Mouse (Mus musculus) hindbrain, embryonic 14.5 days (tissue): Measurements from ENCODE around the gene Pcsk5. TPM values are rescaled to one million over a fixed set of nuclear protein-coding genes. Genes with fewer than 3 reads are reported as not detected.

Experiments
- ATAC-seq: fragments of 200-750 bp; cut with Nextera tagmentation; 2 replicates; pipeline ENCODE4 v1.8.0; 2017; ENCODE audit warnings: moderate number of reproducible peaks, mild to moderate bottlenecking, moderate TSS enrichment, moderate library complexity; ENCODE audit not compliant: low FRiP score
- DNase-seq: peaks from one replicate; pipeline ENCODE4 v3.0.0-alpha.2; 2015; ENCODE audit warnings: low spot score
- H3K27ac ChIP-seq: fragments of 300-500 bp; sonication (generic); 2 replicates; pipeline ENCODE4 v1.5.1; 2014; ENCODE audit warnings: mild to moderate bottlenecking, moderate library complexity
- H3K27me3 ChIP-seq: fragments of 300-500 bp; sonication (generic); 2 replicates; pipeline ENCODE4 v1.6.1; 2014; ENCODE audit warnings: mild to moderate bottlenecking, low read length, mixed read lengths; ENCODE audit not compliant: control insufficient read depth, insufficient read depth
- H3K36me3 ChIP-seq: fragments of 300-500 bp; sonication (generic); replicated peaks from 2 replicates; pipeline ENCODE4 v1.6.1; 2014; ENCODE audit not compliant: control insufficient read depth, insufficient read depth
- H3K4me1 ChIP-seq: fragments of 300-500 bp; sonication (generic); replicated peaks from 2 replicates; pipeline ENCODE4 v1.6.1; 2014; ENCODE audit warnings: antibody characterized with exemption, low read length, mixed read lengths; ENCODE audit not compliant: control insufficient read depth, insufficient read depth
- H3K4me2 ChIP-seq: fragments of 300-500 bp; sonication (generic); replicated peaks from 2 replicates; pipeline ENCODE4 v1.6.1; 2014; ENCODE audit warnings: mild to moderate bottlenecking, moderate library complexity
- H3K4me3 ChIP-seq: fragments of 300-500 bp; sonication (generic); replicated peaks from 2 replicates; pipeline ENCODE4 v1.5.1; 2014; ENCODE audit warnings: mild to moderate bottlenecking, low read length
- H3K9ac ChIP-seq: fragments of 300-500 bp; sonication (generic); 2 replicates; pipeline ENCODE4 v1.6.1; 2014
- H3K9me3 ChIP-seq: fragments of 300-500 bp; sonication (generic); 2 replicates; pipeline ENCODE4 v1.6.1; 2016; ENCODE audit warnings: low read length; ENCODE audit not compliant: control insufficient read depth
- WGBS: fragments of 180-500 bp; shearing (Covaris S2); extraction: QIAGEN DNeasy Blood & Tissue Kit; methylation state at CpG from one replicate; pipeline ENCODE4 v1.1.7; 2014; 5-methylcytosine and 5-hydroxymethylcytosine counted together
- polyA plus RNA-seq: library from polyadenylated mRNA; unstranded; fragments of >200 nt; fragmentation: Nextera tagmentation; extraction: Ambion mirVana; gene quantifications from 2 replicates; pipeline ENCODE4 v1.2.1, GENCODE M21; 2014

The Pcsk5 gene
- polyA plus RNA-seq, 1 experiment from 2014 or later: 10.6 TPM

GRCm38 (mm10) chr19:17788617-17789317 is 48.7 kb downstream of the Pcsk5 start:
- no peak for ATAC-seq
- no peak overlapping the region for H3K4me3 ChIP-seq
- H3K4me1 ChIP-seq: no peaks in the 10 kb centered on the region
- no peaks in the 10 kb centered on the region for H3K36me3 ChIP-seq
- H3K27me3 ChIP-seq: no peaks in the 10 kb centered on the region
- WGBS: 93% methylated on average over 10 of the region's 10 CpGs
- H3K9me3 ChIP-seq: no peaks in the 10 kb centered on the region
- DNase-seq: no peak
- no peak overlapping the region for H3K27ac ChIP-seq
- no peak overlapping the region for H3K9ac ChIP-seq
- H3K4me2 ChIP-seq: no peak overlapping the region

- no peak for DNase-seq
- H3K4me1 ChIP-seq: no peaks in the 10 kb centered on the region
- 89% methylated on average over 3 of the region's 3 CpGs for WGBS
Observed at GRCm38 (mm10) chr19:17786744-17787143, 50.7 kb downstream of the Pcsk5 start.

GRCm38 (mm10) chr19:17784401-17785192 is 52.8 kb downstream of the Pcsk5 start:
- ATAC-seq (no peak), DNase-seq (no peak)
- Histone ChIP-seq H3K4me3 (no peak overlapping the region), H3K9me3 (no peaks in the 10 kb centered on the region), H3K27me3 (no peaks in the 10 kb centered on the region), H3K4me2 (no peak overlapping the region), H3K4me1 (no peaks in the 10 kb centered on the region), H3K9ac (no peak overlapping the region), H3K27ac (no peak overlapping the region), H3K36me3 (no peaks in the 10 kb centered on the region)
- 91% methylated on average over 2 of the region's 2 CpGs for WGBS

More at GRCm38 (mm10) chr19:17786744-17787143, 50.7 kb downstream of the Pcsk5 start:
- Histone ChIP-seq H3K4me2 (no peak overlapping the region), H3K36me3 (no peaks in the 10 kb centered on the region), H3K9ac (no peak overlapping the region), H3K27ac (no peak overlapping the region), H3K27me3 (no peaks in the 10 kb centered on the region), H3K9me3 (no peaks in the 10 kb centered on the region), H3K4me3 (no peak overlapping the region)
- no peak for ATAC-seq

GRCm38 (mm10) chr19:17783231-17783630 is 54.2 kb downstream of the Pcsk5 start:
- no peak overlapping the region for H3K27ac ChIP-seq
- 78% methylated on average over 2 of the region's 2 CpGs for WGBS

GRCm38 (mm10) chr19:17781323-17781722 is 56.1 kb downstream of the Pcsk5 start:
- no peaks in the 10 kb centered on the region for H3K9me3 ChIP-seq
- H3K27me3 ChIP-seq: no peaks in the 10 kb centered on the region
- 88% methylated on average over 4 of the region's 4 CpGs for WGBS
- H3K36me3 ChIP-seq: no peaks in the 10 kb centered on the region
- no peaks in the 10 kb centered on the region for H3K4me1 ChIP-seq
- H3K9ac ChIP-seq: no peak overlapping the region
- no peak overlapping the region for H3K27ac ChIP-seq
- no peak for ATAC-seq
- no peak overlapping the region for H3K4me3 ChIP-seq
- DNase-seq: no peak
- H3K4me2 ChIP-seq: no peak overlapping the region

More at GRCm38 (mm10) chr19:17783231-17783630, 54.2 kb downstream of the Pcsk5 start:
- H3K27me3 ChIP-seq: no peaks in the 10 kb centered on the region
- H3K9me3 ChIP-seq: no peaks in the 10 kb centered on the region
- no peak overlapping the region for H3K9ac ChIP-seq
- H3K4me3 ChIP-seq: no peak overlapping the region
- no peak overlapping the region for H3K4me2 ChIP-seq
- H3K4me1 ChIP-seq: no peaks in the 10 kb centered on the region
- H3K36me3 ChIP-seq: no peaks in the 10 kb centered on the region
- DNase-seq (no peak), ATAC-seq (no peak)

- WGBS: 73% methylated on average over 2 of the region's 2 CpGs
Observed at GRCm38 (mm10) chr19:17775943-17776342, 61.5 kb downstream of the Pcsk5 start.

GRCm38 (mm10) chr19:17775097-17775496 is 62.3 kb downstream of the Pcsk5 start:
- Histone ChIP-seq H3K36me3 (no peaks in the 10 kb centered on the region), H3K27ac (no peak overlapping the region), H3K4me2 (no peak overlapping the region), H3K27me3 (no peaks in the 10 kb centered on the region), H3K4me1 (no peaks in the 10 kb centered on the region), H3K9ac (no peak overlapping the region), H3K9me3 (no peaks in the 10 kb centered on the region), H3K4me3 (no peak overlapping the region)
- ATAC-seq (no peak), DNase-seq (no peak)
- 81% methylated on average over 2 of the region's 2 CpGs for WGBS

More at GRCm38 (mm10) chr19:17775943-17776342, 61.5 kb downstream of the Pcsk5 start:
- Histone ChIP-seq H3K4me1 (no peaks in the 10 kb centered on the region), H3K4me3 (no peak overlapping the region), H3K9me3 (no peaks in the 10 kb centered on the region), H3K27ac (no peak overlapping the region), H3K36me3 (no peaks in the 10 kb centered on the region), H3K4me2 (no peak overlapping the region), H3K9ac (no peak overlapping the region), H3K27me3 (no peaks in the 10 kb centered on the region)
- ATAC-seq: no peak
- no peak for DNase-seq

- DNase-seq: no peak
- 74% methylated on average over 1 of the region's 1 CpGs for WGBS
- H3K4me1 ChIP-seq: no peaks in the 10 kb centered on the region
- no peak overlapping the region for H3K4me3 ChIP-seq
- no peaks in the 10 kb centered on the region for H3K36me3 ChIP-seq
- no peaks in the 10 kb centered on the region for H3K27me3 ChIP-seq
- ATAC-seq: no peak
- H3K9ac ChIP-seq: no peak overlapping the region
- no peaks in the 10 kb centered on the region for H3K9me3 ChIP-seq
- no peak overlapping the region for H3K27ac ChIP-seq
- H3K4me2 ChIP-seq: no peak overlapping the region
Observed at GRCm38 (mm10) chr19:17774061-17774460, 63.4 kb downstream of the Pcsk5 start.

- Histone ChIP-seq H3K36me3 (no peaks in the 10 kb centered on the region), H3K9me3 (no peaks in the 10 kb centered on the region), H3K4me3 (no peak overlapping the region), H3K4me1 (no peaks in the 10 kb centered on the region), H3K4me2 (no peak overlapping the region), H3K9ac (no peak overlapping the region), H3K27ac (no peak overlapping the region), H3K27me3 (no peaks in the 10 kb centered on the region)
- no peak for DNase-seq
- 85% methylated on average over 5 of the region's 5 CpGs for WGBS
- no peak for ATAC-seq
Observed at GRCm38 (mm10) chr19:17769610-17770399, 67.6 kb downstream of the Pcsk5 start.
